Mouse (Mus musculus): ENCODE results near the gene Cdc27. TPM values are rescaled to one million over a fixed set of nuclear protein-coding genes. Genes with fewer than 3 reads are reported as not detected.

Gene Cdc27
- total and polyA plus RNA-seq, 3 experiments = 34.0 to 86.8 (median 71.9) TPM

GRCm38 (mm10) chr11:104579575-104579974, 29.2 kb upstream of the Cdc27 start:
- dilution Hi-C loops (cut with MboI; ENCODE audit: extremely low pct_ligation_motif_present, extremely low pct_unique_long_range_greater_than_20kb, low sequenced_read_pairs) (no loop called here), in situ Hi-C loops (cut with MboI; ENCODE audit: low pct_ligation_motif_present, low pct_unique_long_range_greater_than_20kb, low sequenced_read_pairs) (loop anchor here (25.0 kb wide), 1 partner anchor 458 kb away; no protein-coding TSS in a partner anchor)
- Histone ChIP-seq H3K36me3 (replicated peaks in 1 of 2; ENCODE audit: control insufficient read depth in 1 of 2, insufficient read depth in 1 of 2, low read length in 1 of 2) (peaks cover 0 to 5% of the 10 kb centered on the region in 2 experiments), H3K9me3 (replicated peaks; ENCODE audit: low read length) (no peaks in the 10 kb centered on the region), H3K9ac (ENCODE audit: insufficient read depth, low read depth) (no peak overlapping the region), H3K27me3 (replicated peaks) (no peaks in the 10 kb centered on the region), H3K4me1 (ENCODE audit: control insufficient read depth in 1 of 2, insufficient read depth in 2 of 2) (peaks cover 11 to 57% of the 10 kb centered on the region in 2 experiments), H3K79me2 (replicated peaks; ENCODE audit: control insufficient read depth, extremely low read depth, insufficient read depth, poor library complexity, severe bottlenecking) (no peaks in the 10 kb centered on the region), H3K4me2 (ENCODE audit: insufficient read depth, low read depth, poor library complexity, severe bottlenecking) (no peak overlapping the region), H3K4me3 (replicated peaks in 1 of 3; ENCODE audit: low read depth in 2 of 3, low read length in 2 of 3, poor library complexity in 1 of 3) (no peak overlapping the region), H3K27ac (ENCODE audit: insufficient read depth, low read depth) (no peak overlapping the region)
- no peak for DNase-seq (ENCODE audit: extremely low read depth)
- TF ChIP-seq BHLHE40 (IDR thresholded peaks at IDR 0.05; ENCODE audit: low read depth, low read length) (no peak), RAD21 (IDR thresholded peaks at IDR 0.05; ENCODE audit: low read depth, low read length) (no peak), RCOR1 (conservative IDR thresholded peaks at IDR 0.05; ENCODE audit: low read depth, low read length) (no peak), ZC3H11A (IDR thresholded peaks at IDR 0.05; ENCODE audit: low read depth, low read length) (no peak), ETS1 (conservative IDR thresholded peaks at IDR 0.05; ENCODE audit: low read depth, low read length) (no peak)

- peaks cover 11 to 52% of the 10 kb centered on the region in 2 experiments for H3K4me1 ChIP-seq (ENCODE audit: control insufficient read depth in 1 of 2, insufficient read depth in 2 of 2)
- no peaks in the 10 kb centered on the region for H3K27me3 ChIP-seq (replicated peaks)
- dilution Hi-C loops (cut with MboI; ENCODE audit: extremely low pct_ligation_motif_present, extremely low pct_unique_long_range_greater_than_20kb, low sequenced_read_pairs) = no loop called here
- TF ChIP-seq CHD1 (IDR thresholded peaks at IDR 0.05; ENCODE audit: low read depth, low read length) = no peak
- no peak for TF ChIP-seq MAX (IDR thresholded peaks at IDR 0.05; ENCODE audit: low read length)
- no peak for TF ChIP-seq RCOR1 (conservative IDR thresholded peaks at IDR 0.05; ENCODE audit: low read depth, low read length)
- no peak for TF ChIP-seq USF2 (conservative IDR thresholded peaks at IDR 0.05; ENCODE audit: low read depth, low read length)
- no peak for TF ChIP-seq SIN3A (IDR thresholded peaks at IDR 0.05; ENCODE audit: low read length)
- no peak for TF ChIP-seq MYC (IDR thresholded peaks at IDR 0.05; ENCODE audit: low read depth, low read length)
- TF ChIP-seq BHLHE40 (IDR thresholded peaks at IDR 0.05; ENCODE audit: low read depth, low read length) = no peak
- no peak for TF ChIP-seq TBP (conservative IDR thresholded peaks at IDR 0.05; ENCODE audit: low read depth, low read length)
- TF ChIP-seq MAFK (IDR thresholded peaks at IDR 0.05; ENCODE audit: insufficient replicate concordance, low read length) = no peak
- no peak for TF ChIP-seq JUND (conservative IDR thresholded peaks at IDR 0.05; ENCODE audit: low read depth, low read length)
- no peak for TF ChIP-seq GABPA (IDR thresholded peaks at IDR 0.05; ENCODE audit: insufficient replicate concordance, low read depth, low read length)
- TF ChIP-seq POLR2A (IDR thresholded peaks at IDR 0.05; ENCODE audit: low read depth, low read length) = no peak
- no peak for TF ChIP-seq MEF2A (IDR thresholded peaks at IDR 0.05; ENCODE audit: borderline replicate concordance, low read depth, low read length)
- no peak for TF ChIP-seq MAZ (IDR thresholded peaks at IDR 0.05; ENCODE audit: low read depth, low read length)
- TF ChIP-seq CTCF (conservative IDR thresholded peaks at IDR 0.05 in 1 of 2, IDR thresholded peaks at IDR 0.05 in 1 of 2; ENCODE audit: low read depth in 2 of 2, low read length in 2 of 2) = no peak
- no peak for TF ChIP-seq POLR2AphosphoS2 (IDR thresholded peaks at IDR 0.05; ENCODE audit: low read depth, low read length)
- TF ChIP-seq USF1 (IDR thresholded peaks at IDR 0.05; ENCODE audit: low read depth, low read length) = no peak
- no peak overlapping the region for H3K4me3 ChIP-seq (replicated peaks in 1 of 3; ENCODE audit: low read depth in 2 of 3, low read length in 2 of 3, poor library complexity in 1 of 3)
- peaks cover 0 to under 1% of the 10 kb centered on the region in 2 experiments for H3K36me3 ChIP-seq (replicated peaks in 1 of 2; ENCODE audit: control insufficient read depth in 1 of 2, insufficient read depth in 1 of 2, low read length in 1 of 2)
- no peak for DNase-seq (ENCODE audit: extremely low read depth)
- no peaks in the 10 kb centered on the region for H3K9me3 ChIP-seq (replicated peaks; ENCODE audit: low read length)
- no peak overlapping the region for H3K27ac ChIP-seq (ENCODE audit: insufficient read depth, low read depth)
- no peak overlapping the region for H3K9ac ChIP-seq (ENCODE audit: insufficient read depth, low read depth)
- no peak overlapping the region for H3K4me2 ChIP-seq (ENCODE audit: insufficient read depth, low read depth, poor library complexity, severe bottlenecking)
- in situ Hi-C loops (cut with MboI; ENCODE audit: low pct_ligation_motif_present, low pct_unique_long_range_greater_than_20kb, low sequenced_read_pairs) = loop anchor here (25.0 kb wide), 1 partner anchor 458 kb away; no protein-coding TSS in a partner anchor
- no peaks in the 10 kb centered on the region for H3K79me2 ChIP-seq (replicated peaks; ENCODE audit: control insufficient read depth, extremely low read depth, insufficient read depth, poor library complexity, severe bottlenecking)
Observed at GRCm38 (mm10) chr11:104579084-104579483, 28.7 kb upstream of the Cdc27 start.

Data from CH12.LX (cell line).